ENCODE assay signal across 21 mouse cellular contexts in the genomic region with DNA sequence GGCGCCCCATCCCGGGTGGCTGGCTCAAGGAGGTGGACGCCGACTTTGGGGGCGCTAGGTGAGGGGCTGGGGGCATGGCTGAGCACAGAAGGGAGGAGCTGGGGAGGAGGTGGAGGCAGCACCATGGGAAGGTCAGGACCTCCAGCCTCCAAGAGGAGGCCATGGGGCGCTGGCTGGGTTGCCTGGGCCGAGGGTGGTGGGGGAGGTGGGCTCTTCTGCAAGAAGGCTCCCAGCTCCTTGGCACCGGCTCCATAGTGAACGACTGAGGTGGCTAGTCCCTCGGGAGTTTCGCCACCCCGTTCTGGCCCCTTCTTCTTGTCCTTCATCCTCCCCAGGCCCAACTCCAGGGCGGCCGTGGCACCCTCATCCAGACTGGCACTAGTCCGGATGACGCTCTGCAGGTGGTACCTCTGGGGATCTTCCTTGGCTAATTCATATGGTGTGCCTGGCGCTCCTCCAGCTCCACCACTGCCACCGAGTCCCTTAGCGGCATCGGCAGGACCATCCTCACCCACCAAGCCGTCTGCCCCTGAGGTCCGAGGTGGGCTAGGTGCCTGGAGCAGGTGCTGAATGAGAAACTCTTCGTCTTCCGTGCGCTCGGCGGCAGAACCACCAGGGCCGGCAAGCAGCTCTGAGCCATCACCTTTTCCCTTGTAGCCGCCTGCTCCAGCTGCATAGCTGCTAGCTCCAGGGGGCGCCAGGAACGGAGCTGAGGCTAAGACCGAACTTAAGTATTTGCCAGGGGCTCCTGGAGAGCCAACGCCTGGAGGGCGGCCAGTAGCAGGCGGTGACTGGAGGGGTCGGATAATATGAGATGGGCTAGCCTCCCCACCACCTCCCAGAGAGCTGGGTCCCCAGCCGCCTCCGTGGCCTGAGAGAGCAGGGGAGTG. TPM values are rescaled to one million over a fixed set of nuclear protein-coding genes. Genes with fewer than 3 reads are reported as not detected.
DNase-seq lines count a peak whose midpoint lies in the region; ATAC-seq and TF ChIP-seq lines count a peak whose summit lies in the region.
"Had no signal": no experiment of that assay in that cellular context is flagged by ENCODE, and none has a peak within 500 bp of the region (broad histone marks: within the 10 kb centered on the region; RNA-seq: fewer than 3 reads in every experiment).

No protein-coding gene starts in this region.

- H3K27ac ChIP-seq in kidney, postnatal 0 days, result no peak overlapping the region
- H3K27ac ChIP-seq in kidney, adult 2 months (ENCODE audit: insufficient read depth, low read depth, low read length), result no peak overlapping the region
- H3K27ac ChIP-seq in stomach, postnatal 0 days (replicated peaks), result no peak overlapping the region
- H3K27ac ChIP-seq: embryonic facial prominence, embryonic 12.5 days; heart, embryonic 10.5 days; hindbrain, postnatal 0 days; midbrain, embryonic 13.5 days had no signal

- no peak overlapping the region for H3K4me3 ChIP-seq in kidney, postnatal 0 days (replicated peaks; ENCODE audit: low read depth, low read length)
- H3K4me3 ChIP-seq in kidney, adult 2 months (ENCODE audit: insufficient read depth, low read depth, low read length), result no peak overlapping the region
- no peak overlapping the region for H3K4me3 ChIP-seq in stomach, postnatal 0 days (ENCODE audit: low read depth, low read length)
- H3K4me3 ChIP-seq: embryonic facial prominence, embryonic 12.5 days; heart, embryonic 10.5 days; midbrain, embryonic 13.5 days; myocyte had no signal

- H3K4me1 ChIP-seq in kidney, postnatal 0 days (replicated peaks; ENCODE audit: insufficient read depth, low read length), result 0 out of 2 replicates have a peak, but pooled peaks cover 6% of the 10 kb centered on the region
- H3K4me1 ChIP-seq in kidney, adult 2 months (ENCODE audit: control insufficient read depth, insufficient read depth, low read length), result peaks cover 8% of the 10 kb centered on the region; the same call in 1 of the 2 replicates
- 0 out of 2 replicates have a peak, but pooled peaks cover 4% of the 10 kb centered on the region for H3K4me1 ChIP-seq in stomach, postnatal 0 days (replicated peaks; ENCODE audit: control insufficient read depth, insufficient read depth)

- ATAC-seq in cerebellum, adult (ENCODE audit: insufficient number of reproducible peaks, low FRiP score, low TSS enrichment), result no peak
- ATAC-seq in kidney, postnatal 0 days (replicated peaks; ENCODE audit: low FRiP score, low read depth), result no peak
- ATAC-seq in stomach, postnatal 0 days (ENCODE audit: low FRiP score, low TSS enrichment), result no peak
- ATAC-seq: forebrain, postnatal 0 days; hindbrain, postnatal 0 days; midbrain, embryonic 13.5 days had no signal

- peaks cover 51% of the 10 kb centered on the region for H3K36me3 ChIP-seq in kidney, postnatal 0 days (ENCODE audit: insufficient read depth, low read length)
- H3K36me3 ChIP-seq in kidney, adult 2 months (ENCODE audit: control insufficient read depth, insufficient read depth, low read length), result no peaks in the 10 kb centered on the region; the same call in 1 of the 2 replicates
- peaks cover 31% of the 10 kb centered on the region for H3K36me3 ChIP-seq in stomach, postnatal 0 days (ENCODE audit: control insufficient read depth, insufficient read depth, low read length)

- WGBS in kidney, postnatal 0 days, result 90% methylated on average over 37 of the region's 38 CpGs
- 92% methylated on average over 38 of the region's 38 CpGs for WGBS in kidney, adult 2 months
- 89% methylated on average over 38 of the region's 38 CpGs for WGBS in stomach, postnatal 0 days

- no peak for TF ChIP-seq POLR2A in kidney, adult 2 months (IDR thresholded peaks at IDR 0.05; ENCODE audit: low read depth, low read length)

- TF ChIP-seq CTCF in kidney, postnatal 0 days (IDR thresholded peaks at IDR 0.05; ENCODE audit: low read depth), result peak; percentile 6; the same call in 1 of the 2 replicates
- TF ChIP-seq CTCF in kidney, adult 2 months (conservative IDR thresholded peaks at IDR 0.05; ENCODE audit: insufficient read depth, insufficient read length, low read depth, low read length), result no peak
- peak; percentile 28; the same call in 1 of the 2 replicates for TF ChIP-seq CTCF in stomach, postnatal 0 days (IDR thresholded peaks at IDR 0.05; ENCODE audit: low read depth)

- no peak for TF ChIP-seq EP300 in stomach, postnatal 0 days (optimal IDR thresholded peaks at IDR 0.05)

- peak; percentile 41 to 45 for DNase-seq in cerebellum, postnatal 10 days
- no peak for DNase-seq in kidney, postnatal 0 days (ENCODE audit: low spot score)
- DNase-seq in kidney, adult 2 months, result no peak
- DNase-seq in MN1 (ENCODE audit: low spot score), result peak; percentile 33
- DNase-seq in stomach, postnatal 0 days (ENCODE audit: low spot score), result peak; percentile 16
- no peak for DNase-seq in adipocyte (ENCODE audit: low spot score)
- DNase-seq: adrenal gland, postnatal 25 days; B cell, adult 2 months; forebrain, postnatal 0 days; kidney, adult 8-10 months; layer of hippocampus, adult 9-11 months; liver; lung, embryonic 14.5 days; retina, postnatal 1 day had no signal

- H3K9me3 ChIP-seq in kidney, postnatal 0 days (replicated peaks; ENCODE audit: low read length), result no peaks in the 10 kb centered on the region
- H3K9me3 ChIP-seq in stomach, postnatal 0 days (ENCODE audit: control insufficient read depth, low read length), result no peaks in the 10 kb centered on the region
- H3K9me3 ChIP-seq: embryonic facial prominence, embryonic 12.5 days; G1E; heart, embryonic 10.5 days; midbrain, embryonic 13.5 days had no signal

- H3K27me3 ChIP-seq in kidney, postnatal 0 days (ENCODE audit: insufficient read depth, low read length), result no peaks in the 10 kb centered on the region
- H3K27me3 ChIP-seq in kidney, adult 2 months (replicated peaks; ENCODE audit: control insufficient read depth, insufficient read depth, low read length), result no peaks in the 10 kb centered on the region
- no peaks in the 10 kb centered on the region for H3K27me3 ChIP-seq in stomach, postnatal 0 days (ENCODE audit: control insufficient read depth, insufficient read depth, low read length)
- H3K27me3 ChIP-seq: embryonic facial prominence, embryonic 12.5 days; midbrain, embryonic 13.5 days had no signal

- no peak overlapping the region for H3K9ac ChIP-seq in kidney, postnatal 0 days (ENCODE audit: low read depth, low read length)
- H3K9ac ChIP-seq in stomach, postnatal 0 days (ENCODE audit: low read length), result no peak overlapping the region
- H3K9ac ChIP-seq: embryonic facial prominence, embryonic 12.5 days; forebrain, postnatal 0 days; lung, embryonic 14.5 days; midbrain, embryonic 13.5 days had no signal

- H3K4me2 ChIP-seq in kidney, postnatal 0 days (ENCODE audit: low read length), result no peak overlapping the region
- no peak overlapping the region for H3K4me2 ChIP-seq in stomach, postnatal 0 days (replicated peaks; ENCODE audit: low read depth)
- H3K4me2 ChIP-seq: embryonic facial prominence, embryonic 12.5 days; lung, embryonic 14.5 days; midbrain, embryonic 13.5 days had no signal

RNA-seq across cellular contexts. Expression of gene Prr12, which starts 4.4 kb away (rescaled TPM):
- 5.8 and 6.1 TPM in 2 replicates for polyA plus RNA-seq in kidney, postnatal 0 days (2015; fragmentation: Nextera tagmentation; extraction: Ambion mirVana)
- polyA plus RNA-seq in kidney, adult 2 months (2012; rRNA removed), result 7.1 and 9.1 TPM in 2 replicates
- polyA plus RNA-seq in stomach, postnatal 0 days (2015; fragmentation: Nextera tagmentation; extraction: Ambion mirVana), result 3.4 and 3.8 TPM in 2 replicates

RNA-seq across cellular contexts. Expression of gene Nosip, which starts 14.0 kb away (rescaled TPM):
- polyA plus RNA-seq in kidney, postnatal 0 days (2015; fragmentation: Nextera tagmentation; extraction: Ambion mirVana), result 65.0 and 65.3 TPM in 2 replicates
- 60.4 and 67.6 TPM in 2 replicates for polyA plus RNA-seq in kidney, adult 2 months (2012; rRNA removed)
- 43.0 and 44.1 TPM in 2 replicates for polyA plus RNA-seq in stomach, postnatal 0 days (2015; fragmentation: Nextera tagmentation; extraction: Ambion mirVana)

RNA-seq across cellular contexts. Expression of gene Prrg2, which starts 14.2 kb away (rescaled TPM):
- polyA plus RNA-seq in kidney, postnatal 0 days (2015; fragmentation: Nextera tagmentation; extraction: Ambion mirVana), result 44.3 and 45.1 TPM in 2 replicates
- 80.9 and 95.4 TPM in 2 replicates for polyA plus RNA-seq in kidney, adult 2 months (2012; rRNA removed)
- 33.6 and 37.4 TPM in 2 replicates for polyA plus RNA-seq in stomach, postnatal 0 days (2015; fragmentation: Nextera tagmentation; extraction: Ambion mirVana)

RNA-seq across cellular contexts. Expression of gene Rras, which starts 30.5 kb away (rescaled TPM):
- 47.6 and 53.0 TPM in 2 replicates for polyA plus RNA-seq in kidney, postnatal 0 days (2015; fragmentation: Nextera tagmentation; extraction: Ambion mirVana)
- polyA plus RNA-seq in kidney, adult 2 months (2012; rRNA removed), result 82.3 and 84.1 TPM in 2 replicates
- polyA plus RNA-seq in stomach, postnatal 0 days (2015; fragmentation: Nextera tagmentation; extraction: Ambion mirVana), result 81.5 and 87.2 TPM in 2 replicates

RNA-seq across cellular contexts. Expression of gene Scaf1, which starts 32.1 kb away (rescaled TPM):
- polyA plus RNA-seq in kidney, postnatal 0 days (2015; fragmentation: Nextera tagmentation; extraction: Ambion mirVana), result 25.6 and 27.3 TPM in 2 replicates
- 38.8 and 41.1 TPM in 2 replicates for polyA plus RNA-seq in kidney, adult 2 months (2012; rRNA removed)
- polyA plus RNA-seq in stomach, postnatal 0 days (2015; fragmentation: Nextera tagmentation; extraction: Ambion mirVana), result 14.9 and 18.6 TPM in 2 replicates

Comparison
In these comparisons a context has a peak if more than half of its experiments do, and no peak if none do; other contexts are left out.
1. DNase-seq: peak in cerebellum, postnatal 10 days (2 of 2), MN1 (single experiment) and stomach, postnatal 0 days (single experiment); none in kidney, postnatal 0 days (single experiment), kidney, adult 2 months (single experiment) and adipocyte (single experiment).